Mouse (Mus musculus) kidney, postnatal 0 days (tissue): ENCODE results near the gene Gm21885. TPM values are rescaled to one million over a fixed set of nuclear protein-coding genes. Genes with fewer than 3 reads are reported as not detected.
A peak's percentile ranks its signal among the peaks of the same experiment; 100 is the strongest.

Experiments used
- ATAC-seq: fragments of 200-750 bp; cut with Nextera tagmentation; replicated peaks from 2 replicates; pipeline ENCODE4 v1.8.0; 2017; ENCODE audit warnings: low read depth, moderate number of reproducible peaks, moderate TSS enrichment, moderate library complexity; ENCODE audit not compliant: low FRiP score
- DNase-seq: peaks from one replicate; pipeline ENCODE4 v3.0.0-alpha.2; 2016; ENCODE audit warnings: low spot score
- H3K27ac ChIP-seq: fragments of 300-500 bp; sonication (generic); 2 replicates; pipeline ENCODE4 v1.5.1; 2014; ENCODE audit warnings: mild to moderate bottlenecking
- H3K27me3 ChIP-seq: fragments of 300-500 bp; sonication (generic); 2 replicates; pipeline ENCODE4 v1.6.1; 2014; ENCODE audit warnings: low read length, mixed read lengths; ENCODE audit not compliant: insufficient read depth
- H3K36me3 ChIP-seq: fragments of 300-500 bp; sonication (generic); 2 replicates; pipeline ENCODE4 v1.6.1; 2014; ENCODE audit warnings: low read length, mixed read lengths; ENCODE audit not compliant: insufficient read depth
- H3K4me1 ChIP-seq: fragments of 300-500 bp; sonication (generic); replicated peaks from 2 replicates; pipeline ENCODE4 v1.6.1; 2014; ENCODE audit warnings: antibody characterized with exemption, low read length, mixed read lengths; ENCODE audit not compliant: insufficient read depth
- H3K4me2 ChIP-seq: fragments of 300-500 bp; sonication (generic); 2 replicates; pipeline ENCODE4 v1.6.1; 2014; ENCODE audit warnings: mild to moderate bottlenecking, low read length, moderate library complexity, mixed read lengths
- H3K4me3 ChIP-seq: fragments of 300-500 bp; sonication (generic); replicated peaks from 2 replicates; pipeline ENCODE4 v1.5.1; 2014; ENCODE audit warnings: low read depth, low read length
- H3K9ac ChIP-seq: fragments of 300-500 bp; sonication (generic); 2 replicates; pipeline ENCODE4 v1.6.1; 2014; ENCODE audit warnings: low read depth, low read length
- H3K9me3 ChIP-seq: fragments of 300-500 bp; sonication (generic); replicated peaks from 2 replicates; pipeline ENCODE4 v1.6.1; 2016; ENCODE audit warnings: low read length, inconsistent platforms, mixed read lengths
- CTCF ChIP-seq: IDR thresholded peaks from 2 replicates; pipeline ENCODE4 v1.5.1; 2016; ENCODE audit warnings: antibody characterized with exemption, low read depth, mild to moderate bottlenecking, moderate library complexity
- WGBS: fragments of 180-500 bp; shearing (Covaris S2); extraction: QIAGEN DNeasy Blood & Tissue Kit; methylation state at CpG from one replicate; pipeline ENCODE4 v1.1.7; 2014; 5-methylcytosine and 5-hydroxymethylcytosine counted together
- polyA plus RNA-seq: library from polyadenylated mRNA; unstranded; fragments of >200 nt; fragmentation: Nextera tagmentation; extraction: Ambion mirVana; gene quantifications from 2 replicates; pipeline ENCODE4 v1.2.1, GENCODE M21; 2015

Gm21885 gene
- 0.28 and 0.71 TPM in 2 replicates for polyA plus RNA-seq

GRCm38 (mm10) chr11:94281199-94282181, at the start of gene Gm21885:
Gm21885 (plus strand) TSS chr11:94281873.
- Histone ChIP-seq H3K36me3 (0 out of 2 replicates have a peak, but pooled peaks cover 7% of the 10 kb centered on the region), H3K4me3 (no peak within 1 kb of the TSS), H3K4me1 (no peaks in the 10 kb centered on the region), H3K27ac (no peak within 1 kb of the TSS), H3K4me2 (no peak within 1 kb of the TSS), H3K9me3 (no peaks in the 10 kb centered on the region), H3K9ac (no peak within 1 kb of the TSS), H3K27me3 (no peaks in the 10 kb centered on the region)
- WGBS = 77% methylated on average over 11 of the region's 11 CpGs
- no peak for TF ChIP-seq CTCF
- ATAC-seq (0 out of 2 replicates have a peak, but pooled peaks have one; percentile 7), DNase-seq (no peak)

GRCm38 (mm10) chr11:94233405-94233804, 48.3 kb upstream of the Gm21885 start:
- H3K36me3 ChIP-seq = no peaks in the 10 kb centered on the region
- no peak overlapping the region for H3K4me3 ChIP-seq
- no peaks in the 10 kb centered on the region for H3K27me3 ChIP-seq
- H3K9ac ChIP-seq = no peak overlapping the region
- H3K9me3 ChIP-seq = no peaks in the 10 kb centered on the region
- ATAC-seq (no peak), DNase-seq (no peak)
- H3K4me1 ChIP-seq = no peaks in the 10 kb centered on the region
- no peak overlapping the region for H3K4me2 ChIP-seq
- 86% methylated on average over 6 of the region's 6 CpGs for WGBS
- H3K27ac ChIP-seq = no peak overlapping the region
- TF ChIP-seq CTCF = no peak

GRCm38 (mm10) chr11:94234380-94234779, 47.3 kb upstream of the Gm21885 start:
- Histone ChIP-seq H3K4me3 (no peak overlapping the region), H3K27ac (no peak overlapping the region), H3K27me3 (no peaks in the 10 kb centered on the region), H3K9ac (no peak overlapping the region), H3K9me3 (no peaks in the 10 kb centered on the region), H3K4me1 (no peaks in the 10 kb centered on the region), H3K4me2 (no peak overlapping the region), H3K36me3 (no peaks in the 10 kb centered on the region)
- no peak for ATAC-seq
- WGBS = 87% methylated on average over 12 of the region's 12 CpGs
- no peak for TF ChIP-seq CTCF
- DNase-seq = no peak

GRCm38 (mm10) chr11:94234857-94235256, 46.8 kb upstream of the Gm21885 start:
- no peaks in the 10 kb centered on the region for H3K27me3 ChIP-seq
- H3K36me3 ChIP-seq = no peaks in the 10 kb centered on the region
- H3K4me2 ChIP-seq = no peak overlapping the region
- H3K9ac ChIP-seq = no peak overlapping the region
- H3K4me1 ChIP-seq = no peaks in the 10 kb centered on the region
- WGBS = 88% methylated on average over 8 of the region's 8 CpGs
- H3K4me3 ChIP-seq = no peak overlapping the region
- no peaks in the 10 kb centered on the region for H3K9me3 ChIP-seq
- ATAC-seq = no peak
- no peak for DNase-seq
- no peak overlapping the region for H3K27ac ChIP-seq
- no peak for TF ChIP-seq CTCF

- Histone ChIP-seq H3K27ac (no peak overlapping the region), H3K4me1 (no peaks in the 10 kb centered on the region), H3K36me3 (no peaks in the 10 kb centered on the region), H3K9ac (no peak overlapping the region), H3K27me3 (no peaks in the 10 kb centered on the region), H3K9me3 (no peaks in the 10 kb centered on the region), H3K4me2 (peak overlapping the region; percentile 35), H3K4me3 (no peak overlapping the region)
- 42% methylated on average over 3 of the region's 3 CpGs for WGBS
- peak; percentile 95 for DNase-seq
- peak; percentile 99 for TF ChIP-seq CTCF
- peak; percentile 78 for ATAC-seq
These were observed 45.6 kb upstream of the Gm21885 start for GRCm38 (mm10) chr11:94236074-94236473.

- H3K4me1 ChIP-seq = peaks cover 12% of the 10 kb centered on the region; the same call in 1 of the 2 replicates
- ATAC-seq (no peak), DNase-seq (no peak)
- H3K4me3 ChIP-seq = no peak overlapping the region
- no peak overlapping the region for H3K4me2 ChIP-seq
- no peak overlapping the region for H3K9ac ChIP-seq
- no peaks in the 10 kb centered on the region for H3K9me3 ChIP-seq
- no peak for TF ChIP-seq CTCF
- no peaks in the 10 kb centered on the region for H3K36me3 ChIP-seq
- WGBS = 96% methylated on average over 8 of the region's 8 CpGs
- no peak overlapping the region for H3K27ac ChIP-seq
- no peaks in the 10 kb centered on the region for H3K27me3 ChIP-seq
These were observed 42.9 kb upstream of the Gm21885 start for GRCm38 (mm10) chr11:94238786-94239185.
